Mouse (Mus musculus) stomach, embryonic 14.5 days (tissue): Measurements from ENCODE around the gene Iqschfp. TPM values are rescaled to one million over a fixed set of nuclear protein-coding genes. Genes with fewer than 3 reads are reported as not detected.

Experiments used
- ATAC-seq: fragments of 200-750 bp; cut with Nextera tagmentation; 2 replicates; pipeline ENCODE4 v1.8.0; 2017; ENCODE audit warnings: low read depth, moderate TSS enrichment; ENCODE audit not compliant: insufficient number of reproducible peaks, insufficient read depth, low FRiP score
- H3K27ac ChIP-seq: fragments of 300-500 bp; sonication (generic); 2 replicates; pipeline ENCODE4 v1.5.1; 2014; ENCODE audit warnings: mild to moderate bottlenecking, low read length, moderate library complexity, mixed read lengths
- H3K27me3 ChIP-seq: fragments of 300-500 bp; sonication (generic); 2 replicates; pipeline ENCODE4 v1.6.1; 2014; ENCODE audit warnings: low read length, control low read depth, mixed read lengths; ENCODE audit not compliant: control insufficient read depth, insufficient read depth
- H3K36me3 ChIP-seq: fragments of 300-500 bp; sonication (generic); 2 replicates; pipeline ENCODE4 v1.6.1; 2014; ENCODE audit warnings: mild to moderate bottlenecking, control low read depth, low read length, moderate library complexity, mixed read lengths; ENCODE audit not compliant: control insufficient read depth, insufficient read depth
- H3K4me1 ChIP-seq: fragments of 300-500 bp; sonication (generic); 2 replicates; pipeline ENCODE4 v1.6.1; 2014; ENCODE audit warnings: low read length, control low read depth, mixed read lengths; ENCODE audit not compliant: control insufficient read depth, insufficient read depth
- H3K4me2 ChIP-seq: fragments of 300-500 bp; sonication (generic); replicated peaks from 2 replicates; pipeline ENCODE4 v1.6.1; 2014; ENCODE audit warnings: low read depth, low read length, control low read depth
- H3K4me3 ChIP-seq: fragments of 300-500 bp; sonication (generic); 2 replicates; pipeline ENCODE4 v1.5.1; 2014; ENCODE audit warnings: low read depth, low read length, control low read depth
- H3K9ac ChIP-seq: fragments of 300-500 bp; sonication (generic); replicated peaks from 2 replicates; pipeline ENCODE4 v1.6.1; 2014; ENCODE audit warnings: low read depth, mild to moderate bottlenecking, control low read depth, low read length, moderate library complexity, mixed read lengths
- H3K9me3 ChIP-seq: fragments of 300-500 bp; sonication (generic); 2 replicates; pipeline ENCODE4 v1.6.1; 2016; ENCODE audit warnings: low read depth, low read length, control low read depth; ENCODE audit not compliant: control insufficient read depth
- WGBS: fragments of 180-500 bp; shearing (Covaris S2); extraction: QIAGEN DNeasy Blood & Tissue Kit; methylation state at CpG from one replicate; pipeline ENCODE4 v1.1.7; 2014; 5-methylcytosine and 5-hydroxymethylcytosine counted together
- polyA plus RNA-seq: library from polyadenylated mRNA; unstranded; fragments of >200 nt; fragmentation: Nextera tagmentation; extraction: Ambion mirVana; gene quantifications from 2 replicates; pipeline ENCODE4 v1.2.1, GENCODE M21; 2014

Iqschfp gene
- polyA plus RNA-seq, 1 experiment from 2014 or later: 0.20 TPM

GRCm38 (mm10) chr3:68121338-68121737 lies 229.3 kb downstream of the Iqschfp start:
- H3K36me3 ChIP-seq: no peaks in the 10 kb centered on the region
- no peak for ATAC-seq
- H3K4me1 ChIP-seq: no peaks in the 10 kb centered on the region
- no peak overlapping the region for H3K9ac ChIP-seq
- no peaks in the 10 kb centered on the region for H3K9me3 ChIP-seq
- H3K27me3 ChIP-seq: no peaks in the 10 kb centered on the region
- no peak overlapping the region for H3K4me2 ChIP-seq
- 55% methylated on average over 5 of the region's 5 CpGs for WGBS
- H3K4me3 ChIP-seq: no peak overlapping the region
- H3K27ac ChIP-seq: no peak overlapping the region

- H3K36me3 ChIP-seq: no peaks in the 10 kb centered on the region
- H3K9me3 ChIP-seq: no peaks in the 10 kb centered on the region
- no peak overlapping the region for H3K9ac ChIP-seq
- no peak for ATAC-seq
- no peaks in the 10 kb centered on the region for H3K27me3 ChIP-seq
- no peaks in the 10 kb centered on the region for H3K4me1 ChIP-seq
- 63% methylated on average over 6 of the region's 6 CpGs for WGBS
- no peak overlapping the region for H3K4me3 ChIP-seq
- no peak overlapping the region for H3K27ac ChIP-seq
- H3K4me2 ChIP-seq: no peak overlapping the region
These were observed 234.3 kb downstream of the Iqschfp start for GRCm38 (mm10) chr3:68126284-68126856.

- H3K36me3 ChIP-seq: no peaks in the 10 kb centered on the region
- ATAC-seq: no peak
- H3K4me1 ChIP-seq: no peaks in the 10 kb centered on the region
- H3K27ac ChIP-seq: no peak overlapping the region
- H3K27me3 ChIP-seq: no peaks in the 10 kb centered on the region
- no peak overlapping the region for H3K4me2 ChIP-seq
- 83% methylated on average over 1 of the region's 1 CpGs for WGBS
- H3K9ac ChIP-seq: no peak overlapping the region
- no peak overlapping the region for H3K4me3 ChIP-seq
- no peaks in the 10 kb centered on the region for H3K9me3 ChIP-seq
These were observed 238.4 kb downstream of the Iqschfp start for GRCm38 (mm10) chr3:68130386-68130785.

- no peak for ATAC-seq
- Histone ChIP-seq H3K27ac (no peak overlapping the region), H3K4me1 (no peaks in the 10 kb centered on the region), H3K9ac (no peak overlapping the region), H3K36me3 (no peaks in the 10 kb centered on the region), H3K4me3 (no peak overlapping the region), H3K4me2 (no peak overlapping the region), H3K27me3 (no peaks in the 10 kb centered on the region), H3K9me3 (no peaks in the 10 kb centered on the region)
- WGBS: 78% methylated on average over 5 of the region's 5 CpGs
These were observed 247.0 kb downstream of the Iqschfp start for GRCm38 (mm10) chr3:68138833-68139627.

GRCm38 (mm10) chr3:68150688-68151087 lies 258.7 kb downstream of the Iqschfp start:
- Histone ChIP-seq H3K36me3 (no peaks in the 10 kb centered on the region), H3K4me3 (no peak overlapping the region), H3K9me3 (no peaks in the 10 kb centered on the region), H3K4me2 (no peak overlapping the region), H3K27ac (no peak overlapping the region), H3K4me1 (no peaks in the 10 kb centered on the region), H3K9ac (no peak overlapping the region), H3K27me3 (no peaks in the 10 kb centered on the region)
- no peak for ATAC-seq
- 82% methylated on average over 8 of the region's 8 CpGs for WGBS

- Histone ChIP-seq H3K4me1 (no peaks in the 10 kb centered on the region), H3K9me3 (no peaks in the 10 kb centered on the region), H3K27me3 (no peaks in the 10 kb centered on the region), H3K4me3 (no peak overlapping the region), H3K9ac (no peak overlapping the region), H3K4me2 (no peak overlapping the region), H3K27ac (no peak overlapping the region), H3K36me3 (no peaks in the 10 kb centered on the region)
- ATAC-seq: no peak
- WGBS: 88% methylated on average over 1 of the region's 1 CpGs
These were observed 268.1 kb downstream of the Iqschfp start for GRCm38 (mm10) chr3:68160175-68160574.

- no peaks in the 10 kb centered on the region for H3K36me3 ChIP-seq
- no peaks in the 10 kb centered on the region for H3K4me1 ChIP-seq
- H3K27ac ChIP-seq: no peak overlapping the region
- ATAC-seq: no peak
- no peaks in the 10 kb centered on the region for H3K9me3 ChIP-seq
- H3K27me3 ChIP-seq: no peaks in the 10 kb centered on the region
- WGBS: 74% methylated on average over 3 of the region's 3 CpGs
- no peak overlapping the region for H3K4me2 ChIP-seq
- H3K4me3 ChIP-seq: no peak overlapping the region
- no peak overlapping the region for H3K9ac ChIP-seq
These were observed 268.7 kb downstream of the Iqschfp start for GRCm38 (mm10) chr3:68160760-68161159.

- Histone ChIP-seq H3K36me3 (no peaks in the 10 kb centered on the region), H3K27ac (no peak overlapping the region), H3K9me3 (no peaks in the 10 kb centered on the region), H3K4me2 (no peak overlapping the region), H3K27me3 (no peaks in the 10 kb centered on the region), H3K4me3 (no peak overlapping the region), H3K4me1 (no peaks in the 10 kb centered on the region), H3K9ac (no peak overlapping the region)
- 36% methylated on average over 1 of the region's 1 CpGs for WGBS
- no peak for ATAC-seq
These were observed 286.2 kb downstream of the Iqschfp start for GRCm38 (mm10) chr3:68178248-68178647.
